Mouse (Mus musculus): ENCODE results near the gene Pcsk4. TPM values are rescaled to one million over a fixed set of nuclear protein-coding genes. Genes with fewer than 3 reads are reported as not detected.
A peak's percentile ranks its signal among the peaks of the same experiment; 100 is the strongest.

Pcsk4 gene
- polyA plus RNA-seq, 1 experiment from 2014 or later, result 3.8 TPM

- ATAC-seq (replicated peaks; ENCODE audit: low FRiP score) (no peak), DNase-seq (ENCODE audit: low spot score) (no peak)
- Histone ChIP-seq H3K4me3 (ENCODE audit: low read depth, low read length) (no peak overlapping the region), H3K9me3 (ENCODE audit: control insufficient read depth, low read length) (no peaks in the 10 kb centered on the region), H3K27ac (ENCODE audit: low read depth, low read length) (no peak overlapping the region), H3K27me3 (ENCODE audit: control insufficient read depth, insufficient read depth, low read length) (no peaks in the 10 kb centered on the region), H3K9ac (ENCODE audit: low read length) (no peak overlapping the region), H3K4me1 (replicated peaks; ENCODE audit: control insufficient read depth, insufficient read depth, low read length) (peaks cover 2% of the 10 kb centered on the region; the same call in 1 of the 2 replicates), H3K4me2 (ENCODE audit: low read depth, low read length, severe bottlenecking) (no peak overlapping the region), H3K36me3 (ENCODE audit: control insufficient read depth, insufficient read depth, low read length) (no peaks in the 10 kb centered on the region)
- WGBS, result 89% methylated on average over 6 of the region's 6 CpGs
Observed at GRCm38 (mm10) chr10:80368392-80368791, 39.1 kb upstream of the Pcsk4 start.

DNA sequence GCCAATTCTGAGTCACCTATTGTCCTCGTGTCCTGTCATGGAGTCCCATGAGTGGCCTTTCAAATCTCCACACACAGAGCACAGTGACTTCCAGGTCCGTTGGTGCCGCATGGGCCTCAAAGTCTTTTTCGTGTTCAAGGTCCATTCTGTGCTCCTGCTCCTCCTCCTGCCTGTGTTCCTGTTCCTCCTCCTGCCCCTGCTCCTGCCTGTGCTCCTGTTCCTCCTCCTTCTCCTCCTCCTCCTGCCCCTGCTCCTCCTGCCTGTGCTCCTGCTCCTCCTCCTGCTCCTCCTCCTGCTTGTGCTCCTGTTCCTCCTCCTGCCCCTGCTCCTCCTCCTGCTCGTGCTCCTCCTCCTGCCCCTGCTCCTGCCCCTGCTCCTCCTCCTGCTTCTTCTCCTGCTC is 38.7 kb upstream of the Pcsk4 start:
- H3K9me3 ChIP-seq (ENCODE audit: control insufficient read depth, low read length), result no peaks in the 10 kb centered on the region
- H3K4me2 ChIP-seq (ENCODE audit: low read depth, low read length, severe bottlenecking), result no peak overlapping the region
- ATAC-seq (replicated peaks; ENCODE audit: low FRiP score) (no peak), DNase-seq (ENCODE audit: low spot score) (no peak)
- no peaks in the 10 kb centered on the region for H3K36me3 ChIP-seq (ENCODE audit: control insufficient read depth, insufficient read depth, low read length)
- WGBS, result 75% methylated on average over 5 of the region's 5 CpGs
- no peak overlapping the region for H3K27ac ChIP-seq (ENCODE audit: low read depth, low read length)
- H3K9ac ChIP-seq (ENCODE audit: low read length), result no peak overlapping the region
- H3K4me1 ChIP-seq (replicated peaks; ENCODE audit: control insufficient read depth, insufficient read depth, low read length), result peaks cover 2% of the 10 kb centered on the region; the same call in 1 of the 2 replicates
- H3K4me3 ChIP-seq (ENCODE audit: low read depth, low read length), result no peak overlapping the region
- 0 out of 2 replicates have a peak, but pooled peaks cover 1% of the 10 kb centered on the region for H3K27me3 ChIP-seq (ENCODE audit: control insufficient read depth, insufficient read depth, low read length)

DNA sequence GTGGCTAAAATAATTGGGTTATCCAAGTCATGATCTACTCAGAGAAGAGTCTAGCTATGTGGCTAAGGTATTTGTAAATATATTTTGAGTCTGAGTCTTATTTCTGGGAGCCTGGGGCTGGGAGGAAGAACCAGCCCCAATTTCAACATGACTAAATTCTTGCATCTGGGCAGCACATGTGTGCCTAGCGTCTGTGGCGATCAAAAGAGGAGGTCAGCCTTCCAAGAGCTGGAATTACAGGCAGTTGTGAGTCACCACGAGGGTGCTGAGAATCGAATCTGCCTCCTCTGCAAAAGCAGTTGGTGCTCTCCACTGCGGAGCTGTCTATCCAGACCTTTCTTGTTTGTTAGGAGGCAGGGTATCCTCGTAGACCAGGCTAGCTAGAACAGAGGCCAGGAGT is 36.4 kb upstream of the Pcsk4 start:
- no peak for DNase-seq (ENCODE audit: low spot score)
- H3K9ac ChIP-seq (ENCODE audit: low read length), result no peak overlapping the region
- H3K9me3 ChIP-seq (ENCODE audit: control insufficient read depth, low read length), result no peaks in the 10 kb centered on the region
- H3K27ac ChIP-seq (ENCODE audit: low read depth, low read length), result no peak overlapping the region
- H3K36me3 ChIP-seq (ENCODE audit: control insufficient read depth, insufficient read depth, low read length), result no peaks in the 10 kb centered on the region
- ATAC-seq (replicated peaks; ENCODE audit: low FRiP score), result no peak
- 72% methylated on average over 6 of the region's 6 CpGs for WGBS
- no peak overlapping the region for H3K4me2 ChIP-seq (ENCODE audit: low read depth, low read length, severe bottlenecking)
- H3K4me3 ChIP-seq (ENCODE audit: low read depth, low read length), result no peak overlapping the region
- H3K27me3 ChIP-seq (ENCODE audit: control insufficient read depth, insufficient read depth, low read length), result 0 out of 2 replicates have a peak, but pooled peaks cover 2% of the 10 kb centered on the region
- H3K4me1 ChIP-seq (replicated peaks; ENCODE audit: control insufficient read depth, insufficient read depth, low read length), result no peaks in the 10 kb centered on the region

DNA sequence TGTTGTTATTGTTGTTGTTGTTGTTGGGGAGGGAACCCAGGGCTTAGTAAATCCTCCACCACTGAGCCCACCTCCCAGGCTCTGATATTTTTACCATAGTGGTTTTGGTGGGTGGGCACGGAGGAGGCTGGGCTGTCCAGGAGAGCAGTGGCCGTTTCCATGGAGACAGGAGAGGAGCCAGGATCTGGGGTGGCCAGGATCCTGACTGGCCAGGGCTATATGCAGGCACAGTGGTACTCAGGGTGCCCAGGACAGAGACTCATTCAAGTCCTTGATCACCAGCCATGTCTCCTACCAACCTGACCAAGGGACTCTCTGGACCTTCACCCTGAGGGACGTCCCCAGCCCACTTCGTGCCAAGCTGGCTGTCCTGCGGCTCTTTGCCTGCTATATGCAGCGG is 34.4 kb upstream of the Pcsk4 start:
- ATAC-seq (replicated peaks; ENCODE audit: low FRiP score) (no peak), DNase-seq (ENCODE audit: low spot score) (no peak)
- Histone ChIP-seq H3K36me3 (ENCODE audit: control insufficient read depth, insufficient read depth, low read length) (no peaks in the 10 kb centered on the region), H3K4me1 (replicated peaks; ENCODE audit: control insufficient read depth, insufficient read depth, low read length) (no peaks in the 10 kb centered on the region), H3K27ac (ENCODE audit: low read depth, low read length) (no peak overlapping the region), H3K4me3 (ENCODE audit: low read depth, low read length) (no peak overlapping the region), H3K4me2 (ENCODE audit: low read depth, low read length, severe bottlenecking) (no peak overlapping the region), H3K9me3 (ENCODE audit: control insufficient read depth, low read length) (no peaks in the 10 kb centered on the region), H3K27me3 (ENCODE audit: control insufficient read depth, insufficient read depth, low read length) (peaks cover 2% of the 10 kb centered on the region; the same call in 1 of the 2 replicates), H3K9ac (ENCODE audit: low read length) (no peak overlapping the region)
- WGBS, result 33% methylated on average over 6 of the region's 6 CpGs

DNA sequence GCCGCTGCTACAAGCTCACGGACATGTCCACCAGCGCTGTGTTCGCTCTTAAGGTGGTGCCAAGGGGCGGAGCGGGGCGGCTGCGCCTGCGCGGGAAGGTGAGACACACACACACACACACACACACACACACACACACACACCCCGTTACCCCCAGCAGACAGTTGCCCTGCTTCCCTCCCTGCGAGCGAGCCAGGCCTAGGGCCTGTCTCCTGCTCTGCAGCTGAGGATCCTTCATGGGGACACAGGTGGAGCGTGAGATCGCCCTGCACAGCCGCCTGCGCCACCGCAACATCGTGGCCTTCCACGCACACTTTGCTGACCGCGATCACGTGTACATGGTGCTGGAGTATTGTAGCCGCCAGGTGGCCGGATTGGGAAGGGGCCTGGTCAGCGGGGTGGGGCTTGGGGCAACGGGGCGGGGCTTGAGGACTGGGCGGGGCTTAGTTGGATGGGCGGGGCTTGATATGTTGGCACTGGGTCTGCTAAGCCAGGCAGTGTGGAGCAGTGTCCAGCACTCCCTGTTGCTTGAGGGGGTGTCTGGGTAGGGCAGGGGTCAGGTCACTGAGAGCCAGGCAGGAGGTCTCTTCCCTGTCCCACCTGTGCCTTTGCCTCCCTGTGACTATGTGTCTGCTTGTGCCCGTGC is 28.8 kb upstream of the Pcsk4 start:
- DNase-seq (ENCODE audit: low spot score) (no peak), ATAC-seq (replicated peaks; ENCODE audit: low FRiP score) (peak; percentile 44)
- Histone ChIP-seq H3K9ac (ENCODE audit: low read length) (no peak overlapping the region), H3K9me3 (ENCODE audit: control insufficient read depth, low read length) (no peaks in the 10 kb centered on the region), H3K27me3 (ENCODE audit: control insufficient read depth, insufficient read depth, low read length) (peaks cover 51% of the 10 kb centered on the region), H3K36me3 (ENCODE audit: control insufficient read depth, insufficient read depth, low read length) (no peaks in the 10 kb centered on the region), H3K4me1 (replicated peaks; ENCODE audit: control insufficient read depth, insufficient read depth, low read length) (peaks cover 2% of the 10 kb centered on the region; the same call in 1 of the 2 replicates), H3K4me2 (ENCODE audit: low read depth, low read length, severe bottlenecking) (0 out of 2 replicates have a peak overlapping the region, but pooled peaks have one; percentile 26), H3K27ac (ENCODE audit: low read depth, low read length) (no peak overlapping the region), H3K4me3 (ENCODE audit: low read depth, low read length) (no peak overlapping the region)
- 5% methylated on average over 31 of the region's 31 CpGs for WGBS

- Histone ChIP-seq H3K36me3 (ENCODE audit: control insufficient read depth, insufficient read depth, low read length) (no peaks in the 10 kb centered on the region), H3K9me3 (ENCODE audit: control insufficient read depth, low read length) (no peaks in the 10 kb centered on the region), H3K4me2 (ENCODE audit: low read depth, low read length, severe bottlenecking) (no peak overlapping the region), H3K4me1 (replicated peaks; ENCODE audit: control insufficient read depth, insufficient read depth, low read length) (peaks cover 2% of the 10 kb centered on the region; the same call in 1 of the 2 replicates), H3K9ac (ENCODE audit: low read length) (no peak overlapping the region), H3K27me3 (ENCODE audit: control insufficient read depth, insufficient read depth, low read length) (peaks cover 54% of the 10 kb centered on the region), H3K4me3 (ENCODE audit: low read depth, low read length) (no peak overlapping the region), H3K27ac (ENCODE audit: low read depth, low read length) (no peak overlapping the region)
- ATAC-seq (replicated peaks; ENCODE audit: low FRiP score) (no peak), DNase-seq (ENCODE audit: low spot score) (no peak)
- WGBS, result 33% methylated on average over 7 of the region's 7 CpGs
Observed at GRCm38 (mm10) chr10:80357336-80357735, 28.0 kb upstream of the Pcsk4 start.

DNA sequence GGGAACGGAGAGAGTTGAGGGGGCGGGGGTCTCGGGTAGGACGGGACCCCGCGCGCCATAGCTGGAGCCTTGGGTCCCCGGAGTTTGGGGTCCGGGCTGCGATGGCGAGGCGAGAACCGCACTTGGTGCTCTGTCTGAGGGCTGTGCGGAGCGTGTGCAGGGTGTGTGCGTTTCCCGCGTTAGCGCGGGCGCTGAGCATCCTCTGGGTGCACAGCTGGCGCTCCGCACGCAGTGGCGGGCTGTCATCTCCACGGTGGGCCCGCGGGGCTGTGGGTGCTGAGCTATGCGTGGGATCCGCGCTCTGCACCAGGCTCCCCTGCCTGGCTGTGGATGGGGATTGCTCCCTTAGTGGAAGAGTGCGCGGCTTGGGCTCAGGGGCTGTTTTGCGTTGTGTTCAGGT is 27.4 kb upstream of the Pcsk4 start:
- Histone ChIP-seq H3K9ac (ENCODE audit: low read length) (no peak overlapping the region), H3K4me1 (replicated peaks; ENCODE audit: control insufficient read depth, insufficient read depth, low read length) (peaks cover 2% of the 10 kb centered on the region; the same call in 1 of the 2 replicates), H3K9me3 (ENCODE audit: control insufficient read depth, low read length) (no peaks in the 10 kb centered on the region), H3K27me3 (ENCODE audit: control insufficient read depth, insufficient read depth, low read length) (peaks cover 54% of the 10 kb centered on the region), H3K27ac (ENCODE audit: low read depth, low read length) (no peak overlapping the region), H3K4me3 (ENCODE audit: low read depth, low read length) (peak overlapping the region; percentile 19), H3K4me2 (ENCODE audit: low read depth, low read length, severe bottlenecking) (peak overlapping the region; percentile 39), H3K36me3 (ENCODE audit: control insufficient read depth, insufficient read depth, low read length) (no peaks in the 10 kb centered on the region)
- ATAC-seq (replicated peaks; ENCODE audit: low FRiP score), result no peak
- WGBS, result 1% methylated on average over 33 of the region's 34 CpGs
- no peak for DNase-seq (ENCODE audit: low spot score)

- H3K4me2 ChIP-seq (ENCODE audit: low read depth, low read length, severe bottlenecking), result peak within 1 kb of the TSS; percentile 39
- no peak within 1 kb of the TSS for H3K9ac ChIP-seq (ENCODE audit: low read length)
- no peaks in the 10 kb centered on the region for H3K9me3 ChIP-seq (ENCODE audit: control insufficient read depth, low read length)
- peaks cover 56% of the 10 kb centered on the region for H3K27me3 ChIP-seq (ENCODE audit: control insufficient read depth, insufficient read depth, low read length)
- H3K27ac ChIP-seq (ENCODE audit: low read depth, low read length), result no peak within 1 kb of the TSS
- DNase-seq (ENCODE audit: low spot score) (no peak), ATAC-seq (replicated peaks; ENCODE audit: low FRiP score) (no peak)
- WGBS, result under 1% methylated on average over 51 of the region's 53 CpGs
- peak within 1 kb of the TSS; percentile 19 for H3K4me3 ChIP-seq (ENCODE audit: low read depth, low read length)
- peaks cover 2% of the 10 kb centered on the region; the same call in 1 of the 2 replicates for H3K4me1 ChIP-seq (replicated peaks; ENCODE audit: control insufficient read depth, insufficient read depth, low read length)
- H3K36me3 ChIP-seq (ENCODE audit: control insufficient read depth, insufficient read depth, low read length), result no peaks in the 10 kb centered on the region
Observed at GRCm38 (mm10) chr10:80356001-80356682, 26.8 kb upstream of the Pcsk4 start, which contains the start of gene Plk5. Gene Plk5 (plus strand): TSS chr10:80356459.

Data from forebrain, embryonic 11.5 days (tissue).